Mouse (Mus musculus) lung, adult 2 months (tissue): ENCODE measurements around the gene Sf3b2.

ENCODE experiments used
- CTCF ChIP-seq: fragments of 200-500 bp; IDR thresholded peaks from 2 replicates; pipeline ENCODE4 v1.5.1; 2011; ENCODE audit warnings: mild to moderate bottlenecking, low read length, control low read depth; ENCODE audit not compliant: insufficient read depth
- POLR2A ChIP-seq: fragments of 200-500 bp; IDR thresholded peaks from 2 replicates; pipeline ENCODE4 v1.6.1; 2011; ENCODE audit warnings: low read depth, mild to moderate bottlenecking, control low read depth, low read length, borderline replicate concordance; ENCODE audit errors: extremely low read depth

- TF ChIP-seq POLR2A (no peak), CTCF (no peak)
Observed at GRCm38 (mm10) chr19:5224624-5225023, 70.6 kb downstream of the Sf3b2 start.
